Mouse (Mus musculus) urinary bladder, postnatal 4 days (tissue): ENCODE measurements around the gene Arpp19.

Source experiments
- DNase-seq, 2 experiments: peaks; one replicate each; pipeline ENCODE4 v3.0.0; 2021 to 2022; ENCODE audit warnings: low spot score in 2 of 2

Arpp19 gene

DNA sequence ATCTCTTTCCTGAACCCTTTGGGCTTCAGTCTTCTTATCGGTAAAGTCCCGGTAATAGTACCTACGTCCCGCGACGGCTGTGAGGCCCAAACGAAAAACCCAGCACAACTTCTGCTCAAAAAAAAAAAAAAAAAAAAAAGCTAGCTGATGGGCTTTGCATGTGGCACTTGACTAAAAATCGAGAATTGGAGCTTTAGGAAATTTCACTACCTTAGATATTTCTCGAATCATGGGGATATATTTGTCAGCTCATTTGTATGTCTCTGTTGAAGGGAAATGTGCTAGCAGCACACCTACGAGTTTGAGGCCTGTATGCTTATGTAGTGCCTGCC, 909 bp downstream of the Arpp19 start:
- DNase-seq, result no peak

GRCm38 (mm10) chr9:75040566-75040965, 3.2 kb downstream of the Arpp19 start:
- DNase-seq, result no peak

GRCm38 (mm10) chr9:75041840-75042525, 4.6 kb downstream of the Arpp19 start:
- DNase-seq, result no peak

DNA sequence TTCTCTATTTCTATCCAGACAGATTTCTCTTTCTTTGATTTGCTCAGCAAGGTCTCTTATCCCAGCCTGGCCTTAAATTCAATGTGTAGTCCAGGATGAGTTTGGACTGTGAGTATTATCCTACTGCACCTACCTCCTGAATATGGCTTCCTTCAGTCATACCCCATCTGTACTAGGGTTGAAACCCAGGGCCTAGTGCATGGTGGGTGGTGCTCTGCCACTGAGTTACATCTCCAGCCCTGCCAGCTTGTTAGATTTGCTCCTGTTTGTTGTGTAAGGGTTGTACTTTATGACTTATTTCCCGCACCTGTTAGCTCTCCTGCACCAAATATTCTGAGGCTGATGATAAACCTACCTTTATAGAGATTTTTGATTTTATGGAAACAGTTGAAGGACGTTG, 5.8 kb downstream of the Arpp19 start:
- no peak for DNase-seq

DNA sequence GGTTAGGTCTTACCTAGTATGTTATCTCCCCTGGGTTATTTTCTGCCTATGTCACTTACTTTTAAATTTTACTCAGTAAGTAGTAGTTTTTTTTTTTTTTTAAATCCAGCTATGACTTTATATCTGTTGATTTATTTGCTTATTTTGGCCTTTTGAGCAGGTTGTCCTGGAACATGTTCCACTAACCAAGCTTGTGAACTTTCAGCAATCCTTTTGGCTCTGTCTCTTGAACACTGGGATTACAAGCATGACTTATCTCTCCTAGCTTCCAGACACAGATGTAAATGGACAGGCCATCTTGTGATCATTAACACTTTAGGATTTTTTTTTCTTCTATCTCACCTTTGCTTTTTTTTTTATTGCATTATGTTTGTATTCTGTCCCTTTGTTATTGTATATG, 9.7 kb downstream of the Arpp19 start:
- no peak for DNase-seq

GRCm38 (mm10) chr9:75049100-75049499, 11.7 kb downstream of the Arpp19 start:
- no peak for DNase-seq

- DNase-seq, result peak in 1 of 2 experiments; percentile 30
Observed at GRCm38 (mm10) chr9:75050003-75050402, 12.6 kb downstream of the Arpp19 start.

DNA sequence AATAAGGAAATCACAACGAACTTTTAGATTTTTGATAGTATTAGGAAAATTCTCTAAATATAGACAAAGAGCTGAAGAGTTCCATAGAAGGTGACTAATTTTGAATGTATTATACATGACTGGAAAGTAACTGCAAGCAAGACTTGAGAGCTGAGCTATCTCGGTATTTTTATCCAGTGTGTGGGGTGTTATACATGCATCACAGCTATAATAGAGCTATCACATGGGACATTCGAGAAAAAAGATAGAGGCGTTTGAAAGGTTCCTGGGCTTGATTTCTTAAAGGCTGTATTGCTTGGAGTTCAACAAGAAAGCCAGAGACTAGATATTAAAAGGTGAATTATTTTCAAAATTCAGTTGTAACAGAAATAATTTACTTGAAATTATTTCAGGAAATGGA, 14.4 kb downstream of the Arpp19 start:
- DNase-seq, result no peak

DNA sequence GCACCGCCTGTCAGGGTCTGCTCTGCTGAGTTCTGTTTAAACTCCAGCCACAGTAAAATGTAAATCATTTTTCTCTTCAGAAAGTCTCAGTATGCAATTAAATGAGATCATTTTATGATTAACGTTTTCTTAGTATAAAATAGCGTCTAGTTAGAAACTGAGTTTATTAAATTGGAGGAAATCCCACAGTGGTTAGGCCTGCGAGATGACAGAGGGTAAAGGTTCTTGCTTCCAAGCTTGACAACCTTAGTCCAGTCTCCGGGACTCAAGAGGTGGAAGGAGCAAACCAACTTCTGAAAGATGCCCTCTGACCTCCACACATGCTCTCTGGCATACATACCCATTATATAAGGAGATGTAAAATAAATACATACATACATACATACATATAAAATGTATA, 17.6 kb downstream of the Arpp19 start:
- DNase-seq, result no peak

GRCm38 (mm10) chr9:75064678-75065331, 27.4 kb downstream of the Arpp19 start:
- no peak for DNase-seq

GRCm38 (mm10) chr9:75070457-75071028, 33.1 kb downstream of the Arpp19 start, which contains the start of gene Myo5a:
Gene Myo5a, plus strand, starts transcription at chr9:75071015.
- DNase-seq, result no peak

GRCm38 (mm10) chr9:75071029-75071705, 33.8 kb downstream of the Arpp19 start:
- peak; percentile 77 for DNase-seq

DNA sequence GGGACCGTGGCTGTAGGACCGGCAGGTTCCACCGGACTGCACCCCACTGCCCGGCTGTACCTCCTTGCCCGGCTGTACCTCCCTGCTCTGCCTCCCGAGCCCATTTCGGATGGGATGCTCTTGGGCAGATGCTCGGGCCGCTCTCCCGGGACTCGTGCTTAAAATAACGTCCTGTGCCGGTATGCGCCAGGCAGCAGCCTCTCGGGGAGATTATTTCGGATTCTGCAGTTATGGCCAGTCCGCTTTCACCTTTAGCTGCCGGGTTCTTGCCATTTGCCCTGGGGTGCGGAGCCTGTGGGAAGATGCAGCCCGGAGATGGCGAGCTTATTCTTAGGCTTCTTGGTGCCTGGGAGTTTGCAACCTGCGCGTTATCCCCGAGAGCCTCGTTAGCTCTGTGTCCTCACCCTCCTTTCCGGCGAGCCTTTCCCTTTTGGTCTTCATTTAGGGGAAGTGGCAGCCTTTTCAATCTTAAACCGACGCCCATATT, 34.3 kb downstream of the Arpp19 start:
- DNase-seq, result no peak

- no peak for DNase-seq
Observed at GRCm38 (mm10) chr9:75072361-75072760, 34.9 kb downstream of the Arpp19 start.

DNA sequence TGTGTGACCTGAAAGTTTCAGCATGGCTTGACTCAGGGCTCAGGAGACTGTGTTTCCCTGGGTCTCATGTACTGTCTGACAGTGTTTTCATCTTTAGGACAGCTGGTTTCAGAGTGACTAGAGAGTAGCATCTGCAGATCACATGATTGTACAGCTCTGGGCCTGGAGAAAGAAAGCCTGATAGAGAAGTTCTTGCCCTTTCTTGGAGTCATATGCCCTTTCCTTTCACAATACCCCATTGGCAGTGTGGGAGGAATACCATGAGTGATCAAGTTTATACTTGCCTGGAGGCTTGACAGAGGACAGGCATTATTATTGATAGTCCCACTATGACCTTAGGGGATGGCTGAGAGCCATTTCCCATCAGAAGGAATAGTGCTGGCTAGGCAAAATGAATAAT, 39.8 kb downstream of the Arpp19 start:
- DNase-seq, result no peak

GRCm38 (mm10) chr9:75085242-75085824, 47.9 kb downstream of the Arpp19 start:
- DNase-seq, result no peak

- no peak for DNase-seq
Observed at GRCm38 (mm10) chr9:75087823-75088222, 50.4 kb downstream of the Arpp19 start.

DNA sequence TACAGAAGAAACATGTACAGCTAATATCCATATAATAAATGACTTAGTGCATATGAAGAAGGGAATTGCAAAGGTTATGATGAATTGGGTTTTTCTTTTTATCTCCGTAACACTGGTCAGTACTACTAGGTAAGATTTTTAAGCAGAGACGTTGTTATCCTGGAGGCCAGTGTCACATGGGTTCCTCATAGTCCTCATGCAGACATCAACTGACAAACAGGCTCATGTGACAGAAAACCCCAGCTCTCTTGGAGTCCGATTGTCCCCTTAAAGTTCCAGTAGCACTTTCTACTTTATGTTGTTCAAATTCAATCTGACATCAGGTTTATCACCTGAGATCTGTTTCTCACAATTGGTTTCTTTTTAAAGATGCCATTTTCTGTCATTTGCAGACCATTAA, 51.9 kb downstream of the Arpp19 start:
- no peak for DNase-seq

GRCm38 (mm10) chr9:75092134-75092533, 54.7 kb downstream of the Arpp19 start:
- no peak for DNase-seq

DNA sequence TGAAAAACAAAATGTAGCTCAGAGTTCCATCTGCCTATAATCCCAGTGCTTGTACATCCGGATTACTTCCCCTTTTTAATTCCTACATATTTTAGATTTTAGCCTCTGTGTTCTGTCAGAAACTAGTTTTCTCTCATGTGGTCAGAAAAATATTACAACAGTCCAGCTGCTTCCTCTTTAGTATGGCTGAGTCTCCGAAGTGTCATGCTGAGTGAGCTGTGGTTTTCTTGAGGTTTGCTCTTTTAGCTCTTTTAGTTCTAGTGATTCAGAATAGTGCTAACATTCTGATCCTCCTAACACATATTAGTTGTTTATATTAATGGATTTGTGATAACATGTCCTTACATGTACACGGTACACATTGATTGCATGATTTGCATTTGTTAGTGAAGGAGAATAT, 57.3 kb downstream of the Arpp19 start:
- DNase-seq, result no peak

- DNase-seq, result no peak
Observed at GRCm38 (mm10) chr9:75098937-75099336, 61.5 kb downstream of the Arpp19 start.

DNA sequence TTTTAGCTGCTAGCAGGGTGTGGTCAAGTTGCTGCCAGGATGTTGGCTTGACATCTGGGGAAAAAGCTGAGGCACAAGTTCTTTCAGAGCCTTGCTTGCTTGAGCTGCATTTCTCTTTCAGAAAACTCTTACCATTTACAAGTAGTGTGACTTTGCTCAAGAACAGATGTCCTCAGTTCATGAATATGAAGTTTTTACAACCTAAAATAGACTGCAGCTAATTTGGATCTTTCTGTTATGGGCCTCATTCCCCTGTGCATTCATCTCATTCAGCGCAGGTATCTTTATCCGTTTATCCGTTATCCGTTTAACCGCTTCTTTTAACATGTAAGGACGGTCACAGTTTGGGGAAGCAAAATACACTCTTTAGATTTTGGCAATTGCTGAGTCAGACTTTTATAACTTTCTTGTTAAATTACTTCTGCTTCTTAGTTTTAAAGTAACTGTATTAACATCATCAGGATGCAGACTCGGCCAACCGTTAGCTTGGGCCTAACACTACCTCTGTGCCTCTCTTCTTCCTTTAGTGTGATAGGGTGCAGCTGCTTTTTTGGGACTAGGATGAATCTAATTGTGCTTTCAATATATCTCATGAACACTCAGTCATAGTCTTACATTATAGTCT, 62.9 kb downstream of the Arpp19 start:
- DNase-seq, result no peak
